Mouse (Mus musculus) CH12.LX (cell line): ENCODE data around the gene Cyp17a1.

Experiments used
- CTCF ChIP-seq, 2 experiments: IDR thresholded peaks in 1 of 2; conservative IDR thresholded peaks in 1 of 2; 2 replicates each; pipeline ENCODE4 v1.5.1; 2011 to 2012; ENCODE audit warnings: low read depth in 2 of 2, low read length in 2 of 2, improper control_type of control experiment in 1 of 2, inconsistent platforms in 1 of 2, mild to moderate bottlenecking in 1 of 2, moderate library complexity in 1 of 2
- JUN ChIP-seq: IDR thresholded peaks from 2 replicates; pipeline ENCODE4 v1.6.1; 2011; ENCODE audit warnings: low read depth, mild to moderate bottlenecking, low read length, improper control_type of control experiment, moderate library complexity; ENCODE audit not compliant: insufficient read depth
- POLR2A ChIP-seq: IDR thresholded peaks from 2 replicates; pipeline ENCODE4 v1.6.1; 2011; ENCODE audit warnings: low read depth, mild to moderate bottlenecking, improper control_type of control experiment, low read length

- no peak for TF ChIP-seq POLR2A
- no peak for TF ChIP-seq JUN
- no peak for TF ChIP-seq CTCF (conservative IDR thresholded peaks at IDR 0.05 in 1 of 2, IDR thresholded peaks at IDR 0.05 in 1 of 2; ENCODE audit: low read depth in 2 of 2, low read length in 2 of 2)
These were observed 24.0 kb upstream of the Cyp17a1 start for GRCm38 (mm10) chr19:46696943-46697342.
